Mouse (Mus musculus): ENCODE measurements around the gene Ap4b1.

Gene Ap4b1

DNA sequence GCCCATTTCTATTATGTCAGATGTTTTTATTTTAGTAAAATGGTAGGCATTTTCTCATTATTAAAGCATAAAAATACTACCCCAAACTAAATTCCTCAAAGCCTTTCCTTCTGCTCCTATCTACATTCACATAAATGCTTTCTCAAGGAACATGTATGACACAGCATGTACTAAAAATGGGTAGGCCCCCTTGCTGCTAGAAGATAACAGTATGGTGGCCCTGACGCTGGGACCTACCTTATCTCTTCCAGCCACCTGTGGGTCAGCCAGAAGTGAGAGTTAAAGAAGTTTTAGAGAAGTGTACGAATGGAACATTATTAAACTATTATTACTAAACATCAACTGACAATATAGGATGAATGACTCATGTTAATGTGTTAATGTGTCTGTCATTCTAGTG, 9.8 kb upstream of the Ap4b1 start:
- no peak for DNase-seq (ENCODE audit: low read depth, low spot score)

DNA sequence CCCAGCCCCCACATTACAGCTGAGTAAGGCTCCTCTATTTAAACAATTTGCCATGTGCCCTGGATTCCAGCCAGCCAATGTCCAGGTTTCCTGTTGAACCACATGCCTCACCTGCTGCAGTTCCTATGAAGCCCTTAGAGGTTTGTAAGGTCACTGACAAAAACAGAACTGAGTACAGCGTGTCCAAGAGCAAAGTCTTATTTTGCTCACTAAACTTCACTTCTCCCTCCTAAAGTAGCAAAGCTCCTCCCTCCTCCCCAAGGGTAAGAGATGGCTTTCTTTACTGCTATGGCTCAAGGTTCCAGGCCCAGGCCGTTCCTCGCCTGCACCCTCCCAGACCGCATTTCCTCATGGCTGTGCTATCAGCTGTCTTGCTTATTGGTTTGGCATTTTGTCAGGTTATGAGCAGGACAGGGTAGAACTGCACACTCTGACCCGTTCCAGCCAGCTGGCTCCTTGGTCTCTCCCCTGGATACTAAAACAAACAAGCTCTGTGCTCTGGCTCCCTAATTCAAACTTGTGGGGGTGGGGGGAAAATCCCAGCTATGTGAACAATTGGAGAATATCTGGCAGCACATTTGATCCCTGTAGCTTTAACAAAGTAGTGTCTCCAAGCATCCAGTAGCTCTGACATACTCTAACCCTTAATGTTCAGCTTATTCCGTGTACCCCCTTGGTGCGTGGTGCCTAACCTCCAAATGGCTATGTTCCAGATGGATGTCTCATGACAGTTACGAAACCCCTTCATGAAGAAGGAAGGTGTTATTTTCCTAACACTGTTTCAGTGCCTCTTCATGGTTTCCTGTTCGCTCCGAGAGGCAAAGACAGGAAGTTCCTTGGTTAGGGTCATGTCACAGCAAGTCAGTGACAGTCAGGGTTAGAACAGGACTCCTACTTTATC, 7.4 kb upstream of the Ap4b1 start:
- no peak for DNase-seq (ENCODE audit: low read depth, low spot score)

- no peak for DNase-seq (ENCODE audit: low read depth, low spot score)
Measured at GRCm38 (mm10) chr3:103802861-103803260, 6.5 kb upstream of the Ap4b1 start.

DNA sequence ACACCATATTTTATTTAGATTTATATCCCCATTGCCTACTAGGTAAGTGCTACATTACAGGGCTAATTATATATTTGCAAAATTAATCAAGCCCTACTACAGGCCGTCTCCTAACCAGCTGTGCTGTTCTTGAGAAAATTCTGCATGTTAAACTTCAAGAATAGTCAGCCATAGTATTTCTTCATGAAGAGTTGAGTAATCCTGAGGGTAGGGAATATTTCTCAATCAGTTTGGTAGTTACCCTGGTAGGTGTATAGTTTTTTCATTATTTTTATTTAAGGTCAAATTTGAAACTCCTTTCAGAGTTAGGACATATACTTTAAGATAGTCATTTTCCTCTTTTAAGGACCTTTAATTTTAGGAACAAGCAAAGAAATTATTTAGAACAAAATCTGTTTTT, 3.6 kb upstream of the Ap4b1 start:
- DNase-seq (ENCODE audit: low read depth, low spot score), result no peak

GRCm38 (mm10) chr3:103809799-103810150, 455 bp downstream of the Ap4b1 start:
- no peak for DNase-seq (ENCODE audit: low read depth, low spot score)

- DNase-seq (ENCODE audit: low read depth, low spot score), result no peak
Measured at GRCm38 (mm10) chr3:103810967-103811366, 1.6 kb downstream of the Ap4b1 start.

DNA sequence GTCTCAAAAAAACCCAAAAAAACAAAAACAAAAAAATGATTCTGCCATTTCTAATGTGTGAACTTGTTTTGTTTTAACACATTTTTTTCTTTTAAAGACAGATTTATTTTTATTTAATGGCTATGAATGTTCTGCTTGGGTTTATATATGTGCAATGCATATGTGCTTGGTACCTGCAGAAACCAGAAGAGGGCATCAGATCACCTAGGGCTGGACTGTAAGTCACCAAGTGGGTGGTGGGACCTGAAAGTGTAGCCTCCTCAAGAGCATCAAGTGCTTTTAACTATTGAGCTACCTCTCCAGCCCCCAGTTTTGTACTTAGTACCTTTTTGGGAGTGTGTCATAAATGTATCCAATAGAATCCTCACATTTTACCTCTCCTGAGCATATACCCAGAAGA, 18.2 kb downstream of the Ap4b1 start:
- no peak for DNase-seq (ENCODE audit: low read depth, low spot score)

- DNase-seq (ENCODE audit: low read depth, low spot score), result no peak
Measured at GRCm38 (mm10) chr3:103829036-103829435, 19.7 kb downstream of the Ap4b1 start.

DNA sequence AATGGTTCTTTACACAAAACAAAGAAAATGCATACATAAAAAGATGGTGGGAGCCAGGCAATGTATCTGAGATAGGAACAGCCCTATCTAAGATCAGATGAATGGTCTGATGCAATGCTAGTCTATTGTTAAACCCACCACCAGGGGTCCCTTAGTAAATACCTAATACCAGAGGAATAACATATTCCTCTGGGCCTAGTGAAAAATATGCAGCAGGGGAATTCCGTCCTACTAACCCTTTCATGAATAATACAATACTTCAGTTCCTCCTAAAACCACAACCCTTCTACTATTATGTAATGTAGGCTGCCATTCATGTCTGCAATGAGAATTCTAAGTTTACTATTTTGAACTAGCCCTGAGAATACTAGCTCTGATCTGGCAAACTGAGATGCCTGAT, 21.4 kb downstream of the Ap4b1 start:
- peak; percentile 66 for DNase-seq (ENCODE audit: low read depth, low spot score)

DNA sequence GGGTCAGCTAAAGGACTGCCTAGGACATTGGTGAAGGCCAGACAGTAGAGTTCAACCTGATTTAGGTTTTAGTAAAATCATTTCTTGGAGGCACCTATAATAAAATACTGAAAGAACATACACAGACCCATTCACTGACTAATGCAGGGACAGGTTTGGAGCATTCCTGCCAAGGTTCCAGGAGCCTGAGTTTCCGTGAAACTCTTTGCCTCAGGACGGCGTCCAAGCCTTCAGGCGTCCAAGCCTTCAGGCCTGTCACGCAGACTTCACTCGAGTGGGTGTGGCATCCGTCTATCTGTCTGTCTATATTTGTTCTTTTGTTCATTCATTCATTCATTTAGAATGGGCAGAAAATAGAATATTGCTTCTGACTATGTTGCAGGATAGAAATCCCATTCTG, 21.8 kb downstream of the Ap4b1 start:
- no peak for DNase-seq (ENCODE audit: low read depth, low spot score)

DNA sequence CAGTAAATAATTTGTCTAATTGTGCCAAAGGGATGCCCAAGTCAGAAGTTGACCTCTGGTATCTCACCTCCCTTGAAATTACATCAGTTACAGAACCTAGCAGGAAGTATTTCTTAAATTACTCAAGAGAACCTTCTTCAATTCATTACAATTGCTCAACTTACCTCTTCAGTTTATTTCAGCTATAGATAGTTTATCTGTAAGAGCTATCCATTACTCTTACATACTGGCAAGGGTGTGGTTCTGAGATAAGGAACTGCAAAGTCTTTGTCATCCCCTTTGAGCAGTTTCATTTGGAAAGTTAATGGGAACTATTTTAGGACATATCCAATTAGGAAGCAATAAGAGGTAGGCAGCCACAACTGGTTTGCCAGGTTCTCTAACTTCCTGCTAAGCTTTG, 23.1 kb downstream of the Ap4b1 start, which contains the start of gene Bcl2l15:
TSS of gene Bcl2l15 (plus strand) at position 176 of the 400 bp plus-strand sequence.
- DNase-seq (ENCODE audit: low read depth, low spot score), result no peak

- DNase-seq (ENCODE audit: low read depth, low spot score), result no peak
Measured at GRCm38 (mm10) chr3:103834001-103834400, 24.7 kb downstream of the Ap4b1 start.

GRCm38 (mm10) chr3:103835272-103835950, 26.1 kb downstream of the Ap4b1 start:
- DNase-seq (ENCODE audit: low read depth, low spot score), result no peak

DNA sequence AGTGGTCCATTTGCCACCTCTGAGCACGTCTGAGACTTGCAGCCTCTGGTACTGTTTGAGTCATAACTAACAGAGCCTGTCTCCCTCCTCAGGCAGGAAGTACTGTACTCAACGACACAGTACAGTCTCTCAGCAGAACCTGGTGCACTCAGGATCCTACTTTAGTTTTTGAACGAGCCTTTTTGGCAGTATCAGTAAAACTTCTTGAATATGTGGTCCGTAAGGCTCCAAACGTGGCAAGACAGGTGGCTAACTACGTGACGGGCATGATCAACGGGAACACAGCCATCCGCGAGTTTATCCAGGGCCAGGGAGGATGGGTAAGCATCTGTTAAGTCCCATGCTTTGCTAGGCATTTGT, 26.6 kb downstream of the Ap4b1 start:
- no peak for DNase-seq (ENCODE audit: low read depth, low spot score)

DNA sequence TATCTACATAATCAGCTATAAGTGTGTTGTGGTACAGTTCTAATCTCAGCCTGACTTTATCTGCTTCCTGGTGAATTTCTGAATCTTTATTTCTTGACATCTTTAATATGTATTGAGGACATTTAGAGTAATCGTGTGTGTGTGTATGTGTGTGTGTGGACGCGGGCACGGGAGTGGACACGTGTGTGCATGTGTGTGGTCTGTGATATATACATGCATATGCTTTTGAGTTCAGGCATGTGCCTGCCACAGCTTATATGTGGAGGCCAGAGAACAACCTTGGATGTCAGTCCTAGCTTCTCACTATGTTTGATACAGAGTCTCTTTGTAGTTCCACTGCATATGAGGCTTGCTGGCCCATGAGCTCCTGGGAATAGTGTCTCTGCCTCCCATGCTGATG, 27.1 kb downstream of the Ap4b1 start:
- DNase-seq (ENCODE audit: low read depth, low spot score), result no peak

- DNase-seq (ENCODE audit: low read depth, low spot score), result peak; percentile 72
Measured at GRCm38 (mm10) chr3:103839711-103840110, 30.4 kb downstream of the Ap4b1 start.

DNA sequence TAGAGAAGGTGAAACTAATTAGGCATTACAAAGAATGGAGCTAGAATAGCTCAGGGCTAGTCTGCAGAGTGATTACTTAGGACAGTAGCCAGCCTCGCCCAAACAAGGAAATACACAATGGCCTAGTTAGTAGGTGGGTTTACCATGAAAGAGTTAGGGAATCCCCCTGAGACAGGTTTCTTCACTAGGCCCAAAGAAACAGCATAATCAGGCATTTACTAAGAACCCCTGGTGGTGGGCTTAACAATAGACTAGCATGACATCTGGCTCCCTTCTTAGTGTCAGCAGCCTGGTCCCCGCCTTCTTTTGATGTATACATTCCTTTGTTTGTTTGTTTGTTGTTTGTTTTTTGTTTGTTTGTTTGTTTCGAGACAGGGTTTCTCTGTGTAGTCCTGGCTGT, 30.9 kb downstream of the Ap4b1 start:
- DNase-seq (ENCODE audit: low read depth, low spot score), result peak; percentile 85

GRCm38 (mm10) chr3:103840946-103841345, 31.6 kb downstream of the Ap4b1 start:
- peak; percentile 83 for DNase-seq (ENCODE audit: low read depth, low spot score)

- peak; percentile 67 for DNase-seq (ENCODE audit: low read depth, low spot score)
Measured at GRCm38 (mm10) chr3:103850644-103851363, 41.5 kb downstream of the Ap4b1 start.

GRCm38 (mm10) chr3:103851481-103851880, 42.2 kb downstream of the Ap4b1 start:
- no peak for DNase-seq (ENCODE audit: low read depth, low spot score)

- no peak for DNase-seq (ENCODE audit: low read depth, low spot score)
Measured at GRCm38 (mm10) chr3:103851882-103852281, 42.6 kb downstream of the Ap4b1 start.

DNA sequence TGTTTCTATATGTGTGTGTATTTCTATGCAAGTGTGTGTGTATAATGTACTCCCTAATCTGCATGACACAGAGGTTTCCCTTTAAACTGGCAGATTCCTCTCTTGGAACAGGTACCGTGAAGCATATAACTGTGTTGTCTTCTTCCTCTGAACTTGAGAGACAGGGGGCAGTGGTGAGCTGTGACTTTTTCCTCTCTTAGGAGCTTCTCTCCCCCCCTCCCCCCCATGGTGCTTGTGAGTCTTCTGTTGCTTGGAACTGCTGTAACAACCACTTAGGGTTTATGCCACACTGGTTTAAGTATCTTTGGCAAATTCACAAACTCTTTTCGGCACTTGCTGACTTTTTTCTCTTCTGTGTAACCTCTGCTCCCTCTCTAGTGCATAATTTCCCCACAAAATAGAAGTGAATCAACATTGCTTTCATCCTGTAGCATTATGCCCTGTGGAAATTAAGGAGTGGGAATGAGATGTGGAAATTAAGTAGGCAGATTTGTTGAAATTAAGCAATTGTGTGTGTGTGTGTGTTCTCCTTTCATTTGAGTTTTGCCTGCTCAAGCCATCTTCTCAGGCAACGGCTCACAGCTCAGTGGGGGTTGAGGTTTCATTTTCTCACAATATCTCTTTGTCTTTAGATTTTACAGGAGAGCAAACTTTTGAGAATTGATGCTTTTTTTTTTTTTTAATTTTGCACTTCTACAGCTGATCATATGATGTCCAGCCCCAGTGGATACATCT, 43.4 kb downstream of the Ap4b1 start:
- peak; percentile 90 for DNase-seq (ENCODE audit: low read depth, low spot score)
